Mouse (Mus musculus) monocyte, adult 5-6 weeks (primary cell): ENCODE data around the gene 2310039H08Rik. TPM values are rescaled to one million over a fixed set of nuclear protein-coding genes. Genes with fewer than 3 reads are reported as not detected.

Experiments used
- ATAC-seq: fragments of 153-309, 156-312 bp; replicated peaks from 2 replicates; pipeline ENCODE4 v1.8.0; 2017; ENCODE audit warnings: mild to moderate bottlenecking; ENCODE audit not compliant: low TSS enrichment, insufficient number of reproducible peaks, severe bottlenecking, poor library complexity, low FRiP score
- total RNA-seq: library from RNA; stranded (forward); fragments of 200-1000, 200-491, 200-594 nt; gene quantifications from 3 replicates; pipeline ENCODE4 v1.2.3, GENCODE M21; 2017

Gene 2310039H08Rik
- total RNA-seq, result 4.2 to 8.7 TPM (median 4.2 TPM) in 3 replicates

DNA sequence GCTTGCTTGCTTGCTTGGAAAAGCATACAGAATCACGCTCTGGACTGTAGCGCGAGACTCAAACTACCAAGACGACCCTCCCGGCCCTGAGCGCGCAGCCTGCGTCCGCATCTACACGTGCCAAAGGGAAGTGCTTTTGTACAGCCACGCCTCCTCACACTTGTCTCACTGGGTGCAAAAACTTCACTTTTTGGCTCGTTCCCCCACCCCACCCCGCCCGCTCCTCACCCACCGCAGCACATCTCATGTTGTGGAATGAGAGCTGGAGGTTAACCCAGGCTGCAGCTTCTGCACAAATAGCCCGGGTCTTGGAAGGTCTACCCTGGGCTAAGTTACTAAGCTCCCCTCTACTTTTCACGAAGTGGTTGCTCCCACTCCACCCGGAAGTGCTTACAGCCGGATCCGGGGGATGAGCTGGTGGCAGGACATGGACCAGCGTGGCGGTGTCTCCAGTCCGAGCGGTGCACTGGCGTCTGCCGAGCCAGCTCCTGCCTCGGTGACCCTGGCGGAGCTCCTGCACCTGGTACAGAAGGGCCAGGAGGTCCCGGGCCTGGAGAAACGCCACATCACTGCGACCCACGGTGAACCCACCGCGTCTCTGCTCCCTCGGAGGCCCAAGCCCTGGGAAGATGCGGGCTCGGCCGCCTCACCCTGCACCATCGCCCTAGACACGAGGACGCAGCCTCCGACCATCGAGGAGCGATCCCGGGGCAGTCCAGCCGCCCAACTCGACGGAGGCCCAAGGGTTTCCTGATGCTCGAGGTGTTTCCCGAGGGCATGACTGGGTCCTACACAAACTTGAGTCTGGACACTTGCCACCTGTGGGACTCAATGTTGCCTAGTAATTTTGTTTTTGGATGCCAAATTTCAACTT lies at the start of gene 2310039H08Rik:
2310039H08Rik (plus strand) TSS at position 232 of the 874 bp plus-strand sequence.
- ATAC-seq, result peak; percentile 90

GRCm38 (mm10) chr17:46724477-46725084 lies 47.9 kb upstream of the 2310039H08Rik start:
- no peak for ATAC-seq

GRCm38 (mm10) chr17:46725273-46725672 lies 47.2 kb upstream of the 2310039H08Rik start:
- no peak for ATAC-seq

- no peak for ATAC-seq
Measured at GRCm38 (mm10) chr17:46725731-46726645, 46.4 kb upstream of the 2310039H08Rik start.

GRCm38 (mm10) chr17:46727271-46727670 lies 45.2 kb upstream of the 2310039H08Rik start:
- no peak for ATAC-seq

DNA sequence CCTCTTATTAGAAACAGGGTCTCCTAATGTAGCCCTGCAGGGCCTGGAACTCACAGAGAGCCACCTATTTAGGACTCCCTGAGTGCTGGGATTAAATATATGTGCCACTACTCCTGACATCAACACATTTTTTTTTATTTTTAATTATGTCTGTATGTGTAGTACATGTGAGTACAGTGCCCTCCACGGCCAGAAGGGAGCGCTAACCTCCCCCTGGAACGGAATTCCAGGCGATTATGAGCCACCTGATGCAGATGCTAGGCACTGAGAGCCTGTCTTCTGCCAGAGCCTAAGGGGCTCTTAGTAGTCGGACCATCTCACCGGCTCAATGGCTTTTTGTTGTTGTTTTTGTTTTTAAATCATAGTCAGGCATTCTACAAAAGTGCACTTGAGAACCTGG lies 44.4 kb upstream of the 2310039H08Rik start:
- no peak for ATAC-seq

DNA sequence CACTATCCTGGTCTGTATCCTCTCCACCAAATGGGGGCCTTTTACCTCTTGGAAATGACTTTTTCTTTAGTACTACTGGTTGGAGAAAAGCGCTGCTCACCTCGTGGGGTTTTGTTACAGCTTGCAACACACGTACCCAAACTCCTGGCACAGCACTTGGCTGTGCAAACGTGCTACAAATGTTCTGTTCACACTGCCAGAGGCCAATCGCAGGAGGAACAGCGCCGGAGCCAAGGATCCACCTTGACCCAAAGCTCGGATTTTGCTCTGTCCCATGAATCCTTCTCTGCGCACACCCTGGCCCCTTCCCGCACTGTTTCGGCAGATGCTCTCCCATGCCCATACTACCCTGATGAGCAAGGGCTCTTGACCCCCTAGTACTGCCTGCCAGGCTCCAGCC lies 43.9 kb upstream of the 2310039H08Rik start:
- ATAC-seq, result no peak

GRCm38 (mm10) chr17:46728904-46729318 lies 43.5 kb upstream of the 2310039H08Rik start, which contains the start of gene Gnmt:
Gene Gnmt, minus strand, starts transcription at chr17:46729168.
- ATAC-seq, result no peak; the same call in 1 of the 2 replicates

- ATAC-seq, result no peak
Measured at GRCm38 (mm10) chr17:46734055-46734454, 38.4 kb upstream of the 2310039H08Rik start.

DNA sequence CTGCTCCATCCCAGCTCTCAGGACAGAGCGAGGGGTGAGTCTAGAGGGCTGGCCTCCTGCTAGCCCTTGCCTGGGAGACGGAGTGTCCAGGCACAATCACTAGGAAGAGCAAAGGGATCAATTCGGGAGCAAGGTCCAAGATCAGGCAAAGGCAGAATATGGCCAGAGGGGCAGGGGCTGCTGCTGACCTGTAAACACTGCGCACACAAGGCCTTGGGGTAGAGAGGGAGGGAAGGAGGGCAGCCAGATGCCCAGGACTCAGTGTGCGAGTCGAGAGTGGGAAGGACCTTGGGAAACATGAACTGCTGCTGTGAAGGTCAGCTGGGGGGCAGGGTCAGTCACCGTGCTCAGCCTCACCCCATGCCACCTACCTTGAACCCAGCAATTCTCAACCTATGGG lies 37.1 kb upstream of the 2310039H08Rik start:
- no peak for ATAC-seq

- ATAC-seq, result peak; percentile 59; the same call in 1 of the 2 replicates
Measured at GRCm38 (mm10) chr17:46736160-46736559, 36.3 kb upstream of the 2310039H08Rik start.

- ATAC-seq, result no peak
Measured at GRCm38 (mm10) chr17:46741305-46741704, 31.1 kb upstream of the 2310039H08Rik start.

DNA sequence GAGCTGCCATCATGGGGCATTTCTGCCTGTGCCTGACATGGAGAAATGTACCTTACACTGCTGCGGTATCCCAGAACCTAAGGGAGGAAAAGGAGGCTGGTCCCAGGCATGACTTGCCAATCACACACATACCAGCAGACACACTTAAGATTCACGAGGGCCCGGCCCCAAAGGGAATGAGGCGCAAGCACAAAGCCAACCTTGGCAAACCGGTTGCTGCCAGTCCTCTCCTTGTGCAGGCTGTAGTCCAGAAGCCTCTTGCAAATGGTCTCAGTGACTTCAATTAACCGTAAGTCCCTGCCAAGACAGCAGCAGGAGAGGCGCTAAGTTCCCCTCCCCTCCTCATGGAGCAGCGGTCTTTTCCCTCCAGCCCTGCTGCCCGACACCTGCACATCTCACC lies 29.4 kb upstream of the 2310039H08Rik start:
- no peak for ATAC-seq

- ATAC-seq, result no peak
Measured at GRCm38 (mm10) chr17:46745506-46745905, 26.9 kb upstream of the 2310039H08Rik start.

DNA sequence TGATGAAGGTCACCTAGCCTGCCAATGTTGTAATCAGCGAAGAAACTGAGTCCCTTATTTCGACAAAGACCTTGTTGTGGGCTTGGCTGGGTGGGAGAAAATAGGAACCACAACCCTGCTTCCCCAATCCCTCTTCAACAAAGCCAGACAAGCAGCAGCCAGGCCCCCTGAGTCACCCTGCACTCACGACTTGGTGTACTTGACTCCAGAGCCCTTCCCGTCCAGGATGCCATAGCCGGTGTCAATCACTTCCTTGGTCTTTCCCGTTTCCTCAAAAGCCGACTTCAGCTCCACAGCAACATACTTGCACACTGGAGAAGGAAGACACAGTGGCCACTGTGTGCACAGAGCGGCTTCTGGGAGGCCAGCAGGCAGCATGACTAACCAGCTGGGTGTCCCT lies 25.2 kb upstream of the 2310039H08Rik start:
- ATAC-seq, result no peak

DNA sequence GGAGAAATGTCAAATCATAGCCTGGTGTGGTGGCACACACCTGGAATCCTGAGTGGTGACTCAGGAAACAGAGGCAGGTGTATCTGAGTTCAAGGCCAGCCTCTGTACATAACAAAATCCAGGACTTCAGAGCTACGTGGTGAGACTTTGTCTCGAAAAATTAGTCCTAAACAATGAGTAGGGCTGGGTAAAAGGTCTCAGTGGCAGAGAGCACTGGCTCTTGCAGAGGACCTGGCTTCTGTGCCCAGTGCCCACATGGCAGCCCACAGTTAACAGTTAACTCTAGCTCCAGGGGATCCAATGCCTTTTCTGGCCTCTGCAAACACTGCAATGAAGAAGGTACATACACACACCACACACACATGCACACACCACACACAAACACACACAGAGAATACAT lies 24.6 kb upstream of the 2310039H08Rik start:
- no peak for ATAC-seq

DNA sequence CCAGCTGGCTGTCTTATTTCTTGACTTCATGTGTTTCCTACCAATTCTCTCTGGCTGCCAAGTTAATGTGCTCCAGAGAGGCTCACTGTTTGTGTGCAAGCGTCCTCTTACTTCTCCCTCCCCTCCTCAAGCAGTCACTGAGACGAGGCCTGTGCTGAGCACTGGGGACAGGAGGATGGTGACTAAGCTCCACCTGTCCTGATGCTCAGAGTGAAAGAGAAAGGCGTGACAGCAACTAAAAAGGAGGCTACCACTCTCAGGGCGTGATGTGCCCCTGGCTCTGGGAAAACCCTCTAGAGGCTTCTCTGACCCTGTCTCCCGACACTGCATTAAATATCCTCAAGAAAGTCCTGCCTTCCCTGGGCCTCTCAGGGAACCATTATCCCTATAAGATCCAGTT lies 23.2 kb upstream of the 2310039H08Rik start:
- no peak for ATAC-seq

- ATAC-seq, result no peak
Measured at GRCm38 (mm10) chr17:46750580-46750979, 21.9 kb upstream of the 2310039H08Rik start.
